8 mouse cellular contexts compared by ENCODE assay signal in genomic region chr10:83634461-83634860, GRCm38 (mm10). TPM values are rescaled to one million over a fixed set of nuclear protein-coding genes. Genes with fewer than 3 reads are reported as not detected.
DNase-seq lines count a peak whose midpoint lies in the region; ATAC-seq lines count a peak whose summit lies in the region.

No protein-coding gene starts in this region.

- peak; percentile 42 for DNase-seq in adrenal gland, postnatal 14 days
- DNase-seq in adrenal gland, postnatal 25 days: no peak
- peak; percentile 48 for DNase-seq in left cerebral cortex, postnatal 4 days
- DNase-seq in left cerebral cortex, adult 18-20 months (ENCODE audit: low spot score in 2 of 2): no peak
- DNase-seq in embryo, embryonic 9.5 days (ENCODE audit: extremely low spot score): peak; percentile 58
- DNase-seq in left cerebral cortex, adult 11 months (ENCODE audit: low spot score): no peak
- no peak for DNase-seq in spleen, postnatal 14 days (ENCODE audit: low spot score in 2 of 2)

- peak; percentile 78 for ATAC-seq in megakaryocyte, adult 5-6 weeks (ENCODE audit: poor library complexity, severe bottlenecking)

- intact Hi-C loops in left cerebral cortex, postnatal 4 days (cut with DNase I): no loop called here

RNA-seq across cellular contexts. Expression of gene Appl2, which starts 14.1 kb away (rescaled TPM):
- total RNA-seq in adrenal gland, postnatal 14 days (2021): 63.5 and 81.7 TPM in 2 replicates
- 181 and 261 TPM in 2 replicates for total RNA-seq in adrenal gland, postnatal 25 days (2021)
- total RNA-seq in left cerebral cortex, postnatal 4 days (2021): 10 to 100 TPM; 35.9 to 38.8 TPM
- 10 to 100 TPM; 63.4 to 65.3 TPM for total RNA-seq in left cerebral cortex, adult 18-20 months (2021)
- 11.7 and 13.7 TPM in 2 replicates for total RNA-seq in megakaryocyte, adult 5-6 weeks (2015)
- total RNA-seq in megakaryocyte, adult 5-6 weeks (2017): 27.1 and 28.1 TPM in 2 replicates

Comparison
In these comparisons a context has a peak if more than half of its experiments do, and no peak if none do; other contexts are left out.
1. DNase-seq: peak in adrenal gland, postnatal 14 days (single experiment), left cerebral cortex, postnatal 4 days (single experiment) and embryo, embryonic 9.5 days (single experiment); none in adrenal gland, postnatal 25 days (single experiment), left cerebral cortex, adult 18-20 months (0 of 2), left cerebral cortex, adult 11 months (single experiment) and spleen, postnatal 14 days (0 of 2).